ENCODE assay signal across 7 mouse cellular contexts in the genomic region with DNA sequence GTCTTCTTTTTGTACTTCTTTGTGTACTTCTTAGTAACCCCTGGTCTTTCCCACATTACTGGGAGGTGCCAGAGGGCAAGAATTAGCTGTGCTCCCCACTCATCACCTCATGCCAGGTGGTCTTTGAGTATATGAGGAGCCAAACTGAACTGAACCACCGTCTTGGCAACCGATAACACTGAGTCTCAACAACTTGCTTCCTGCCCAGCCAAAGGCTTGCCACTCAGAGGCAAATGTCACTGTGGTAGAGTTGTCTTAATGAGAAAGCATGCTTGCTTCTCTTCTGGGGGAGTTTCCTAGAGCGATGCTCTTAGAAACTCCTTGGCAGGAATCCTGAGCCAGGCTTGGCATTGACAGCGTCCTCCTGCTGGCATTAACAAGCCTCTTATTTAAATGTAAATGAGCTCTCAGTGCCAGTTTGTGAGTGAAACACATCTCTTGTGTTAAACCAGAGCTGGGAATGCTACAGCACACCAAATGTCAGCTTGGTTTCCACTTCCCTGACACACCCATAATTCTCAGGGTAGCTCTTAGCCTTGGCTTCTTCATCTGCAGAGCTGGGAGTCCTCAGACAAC.
DNase-seq lines count a peak whose midpoint lies in the region; ATAC-seq and TF ChIP-seq lines count a peak whose summit lies in the region.

No protein-coding gene starts in this region.

- peaks cover 60% of the 10 kb centered on the region for H3K4me1 ChIP-seq in bone marrow macrophage, adult 2 months (ENCODE audit: control insufficient read depth, insufficient read depth, low read length)
- peaks cover 6% of the 10 kb centered on the region; the same call in 1 of the 2 replicates for H3K4me1 ChIP-seq in midbrain, embryonic 16.5 days (ENCODE audit: control insufficient read depth, insufficient read depth, low read length)
- no peaks in the 10 kb centered on the region for H3K4me1 ChIP-seq in intestine, embryonic 15.5 days (replicated peaks)

- DNase-seq in cerebellum, adult 9-10 months = peak; percentile 57
- peak; percentile 35 for DNase-seq in kidney, postnatal 10 days
- no peak for DNase-seq in thymus, postnatal 36 days

- H3K4me2 ChIP-seq in midbrain, embryonic 16.5 days (ENCODE audit: low read length) = no peak overlapping the region
- H3K4me2 ChIP-seq in intestine, embryonic 15.5 days (replicated peaks) = no peak overlapping the region

- no peak overlapping the region for H3K4me3 ChIP-seq in bone marrow macrophage, adult 2 months (ENCODE audit: insufficient read depth, low read length)
- no peak overlapping the region for H3K4me3 ChIP-seq in midbrain, embryonic 16.5 days (ENCODE audit: low read depth, low read length)
- H3K4me3 ChIP-seq in intestine, embryonic 15.5 days (replicated peaks) = no peak overlapping the region

- H3K36me3 ChIP-seq in midbrain, embryonic 16.5 days (ENCODE audit: control insufficient read depth, insufficient read depth, low read length) = no peaks in the 10 kb centered on the region
- no peaks in the 10 kb centered on the region for H3K36me3 ChIP-seq in intestine, embryonic 15.5 days

- TF ChIP-seq POLR2A in bone marrow macrophage, adult 2 months (IDR thresholded peaks at IDR 0.05; ENCODE audit: borderline replicate concordance, low read depth, low read length) = no peak

- ATAC-seq in midbrain, embryonic 16.5 days = peak; percentile 89
- ATAC-seq in megakaryocyte-erythroid progenitor cell, adult 5-6 weeks (replicated peaks; ENCODE audit: low FRiP score, low TSS enrichment, poor library complexity, severe bottlenecking) = no peak
- no peak for ATAC-seq in intestine, embryonic 15.5 days

- H3K9me3 ChIP-seq in midbrain, embryonic 16.5 days (replicated peaks; ENCODE audit: control insufficient read depth, low read length, poor library complexity, severe bottlenecking) = no peaks in the 10 kb centered on the region
- no peaks in the 10 kb centered on the region for H3K9me3 ChIP-seq in intestine, embryonic 15.5 days

- WGBS in midbrain, embryonic 16.5 days = 26% methylated on average over 4 of the region's 4 CpGs
- WGBS in intestine, embryonic 15.5 days = 76% methylated on average over 4 of the region's 4 CpGs

- peak overlapping the region; percentile 53 for H3K27ac ChIP-seq in bone marrow macrophage, adult 2 months (ENCODE audit: insufficient read depth, low read depth, low read length)
- H3K27ac ChIP-seq in midbrain, embryonic 16.5 days (ENCODE audit: low read length) = 0 out of 2 replicates have a peak overlapping the region, but pooled peaks have one; percentile 30
- H3K27ac ChIP-seq in intestine, embryonic 15.5 days = no peak overlapping the region

- H3K9ac ChIP-seq in midbrain, embryonic 16.5 days (ENCODE audit: low read depth, low read length) = no peak overlapping the region
- H3K9ac ChIP-seq in intestine, embryonic 15.5 days = no peak overlapping the region

- TF ChIP-seq CTCF in bone marrow macrophage, adult 2 months (IDR thresholded peaks at IDR 0.05; ENCODE audit: low read depth, low read length) = no peak

- no peaks in the 10 kb centered on the region for H3K27me3 ChIP-seq in midbrain, embryonic 16.5 days (ENCODE audit: control insufficient read depth, insufficient read depth, low read depth, low read length)
- H3K27me3 ChIP-seq in intestine, embryonic 15.5 days (replicated peaks) = no peaks in the 10 kb centered on the region

Comparison
In these comparisons a context has a peak if more than half of its experiments do, and no peak if none do; other contexts are left out.
1. DNase-seq: peak in cerebellum, adult 9-10 months (single experiment) and kidney, postnatal 10 days (single experiment); none in thymus, postnatal 36 days (0 of 2).